Mouse (Mus musculus) heart, embryonic 14.5 days (tissue): ENCODE results near the gene Mab21l3. TPM values are rescaled to one million over a fixed set of nuclear protein-coding genes. Genes with fewer than 3 reads are reported as not detected.

Experiments
- ATAC-seq: fragments of 200-750 bp; cut with Nextera tagmentation; 2 replicates; pipeline ENCODE4 v1.8.0; 2017; ENCODE audit warnings: low read depth, moderate TSS enrichment; ENCODE audit not compliant: insufficient number of reproducible peaks, insufficient read depth, low FRiP score
- H3K27ac ChIP-seq, 2 experiments: fragments of 200-500 bp in 1 of 2; fragments of 300-500 bp in 1 of 2; sonication (generic) in 1 of 2; replicated peaks in 1 of 2; 2 replicates each; pipeline ENCODE4 v1.5.1; 2012 to 2014; ENCODE audit warnings: low read depth in 2 of 2, low read length in 2 of 2, control low read depth in 1 of 2, mild to moderate bottlenecking in 1 of 2, mixed read lengths in 1 of 2; ENCODE audit not compliant: control insufficient read depth in 1 of 2, insufficient read depth in 1 of 2
- H3K27me3 ChIP-seq: fragments of 300-500 bp; sonication (generic); 2 replicates; pipeline ENCODE4 v1.6.1; 2014; ENCODE audit warnings: mild to moderate bottlenecking, low read length, control low read depth; ENCODE audit not compliant: control insufficient read depth, insufficient read depth
- H3K36me3 ChIP-seq: fragments of 300-500 bp; sonication (generic); 2 replicates; pipeline ENCODE4 v1.6.1; 2014; ENCODE audit warnings: mild to moderate bottlenecking, control low read depth, low read length, mixed read lengths; ENCODE audit not compliant: control insufficient read depth, insufficient read depth
- H3K4me1 ChIP-seq, 2 experiments: fragments of 200-500 bp in 1 of 2; fragments of 300-500 bp in 1 of 2; sonication (generic) in 1 of 2; 2 replicates each; pipeline ENCODE4 v1.6.1; 2012 to 2014; ENCODE audit warnings: low read length in 2 of 2, control low read depth in 1 of 2, mixed read lengths in 1 of 2; ENCODE audit not compliant: control insufficient read depth in 2 of 2, insufficient read depth in 2 of 2
- H3K4me2 ChIP-seq: fragments of 300-500 bp; sonication (generic); 2 replicates; pipeline ENCODE4 v1.6.1; 2014; ENCODE audit warnings: mild to moderate bottlenecking, low read length
- H3K4me3 ChIP-seq, 2 experiments: fragments of 200-500 bp in 1 of 2; fragments of 300-500 bp in 1 of 2; sonication (generic) in 1 of 2; 2 replicates each; pipeline ENCODE4 v1.5.1; 2012 to 2014; ENCODE audit warnings: low read length in 2 of 2, mild to moderate bottlenecking in 2 of 2, control low read depth in 1 of 2, low read depth in 1 of 2, moderate library complexity in 1 of 2; ENCODE audit not compliant: control insufficient read depth in 1 of 2, insufficient read depth in 1 of 2
- H3K9ac ChIP-seq: fragments of 300-500 bp; sonication (generic); 2 replicates; pipeline ENCODE4 v1.6.1; 2014; ENCODE audit warnings: mild to moderate bottlenecking, low read length
- H3K9me3 ChIP-seq: fragments of 300-500 bp; sonication (generic); 2 replicates; pipeline ENCODE4 v1.6.1; 2016; ENCODE audit warnings: low read length, control low read depth; ENCODE audit not compliant: control insufficient read depth
- WGBS: fragments of 180-500 bp; shearing (Covaris S2); extraction: QIAGEN DNeasy Blood & Tissue Kit; methylation state at CpG from one replicate; pipeline ENCODE4 v1.1.7; 2014; 5-methylcytosine and 5-hydroxymethylcytosine counted together
- polyA plus RNA-seq: library from polyadenylated mRNA; unstranded; fragments of >200 nt; fragmentation: Nextera tagmentation; extraction: Ambion mirVana; gene quantifications from 2 replicates; pipeline ENCODE4 v1.2.1, GENCODE M21; 2014

Mab21l3 gene
- polyA plus RNA-seq, 1 experiment from 2014 or later: 0.09 TPM

GRCm38 (mm10) chr3:101802746-101803145 is 46.0 kb downstream of the Mab21l3 start:
- H3K36me3 ChIP-seq: no peaks in the 10 kb centered on the region
- no peaks in the 10 kb centered on the region for H3K27me3 ChIP-seq
- 0 out of 2 replicates have a peak overlapping the region, but pooled peaks have one; percentile 27 for H3K9ac ChIP-seq
- no peak overlapping the region for H3K4me3 ChIP-seq
- WGBS: 80% methylated on average over 6 of the region's 6 CpGs
- peaks cover 59 to 70% of the 10 kb centered on the region in 2 experiments for H3K4me1 ChIP-seq
- H3K27ac ChIP-seq: no peak overlapping the region; a peak in 1 of 4 replicates
- H3K4me2 ChIP-seq: no peak overlapping the region
- no peaks in the 10 kb centered on the region for H3K9me3 ChIP-seq
- ATAC-seq: no peak

- no peak for ATAC-seq
- Histone ChIP-seq H3K9ac (no peak overlapping the region), H3K4me1 (peaks cover 57 to 71% of the 10 kb centered on the region in 2 experiments), H3K4me2 (no peak overlapping the region), H3K9me3 (no peaks in the 10 kb centered on the region), H3K4me3 (no peak overlapping the region), H3K27me3 (no peaks in the 10 kb centered on the region), H3K27ac (no peak overlapping the region), H3K36me3 (no peaks in the 10 kb centered on the region)
- whole genome bisulfite sequencing: 65% methylated on average over 11 of the region's 11 CpGs
Measured at GRCm38 (mm10) chr3:101800596-101801018, 48.2 kb downstream of the Mab21l3 start.

GRCm38 (mm10) chr3:101799852-101800595 is 48.7 kb downstream of the Mab21l3 start:
- Histone ChIP-seq H3K9me3 (no peaks in the 10 kb centered on the region), H3K27ac (no peak overlapping the region; a peak in 1 of 4 replicates), H3K27me3 (no peaks in the 10 kb centered on the region), H3K36me3 (no peaks in the 10 kb centered on the region), H3K4me2 (no peak overlapping the region), H3K4me1 (peaks cover 51 to 68% of the 10 kb centered on the region in 2 experiments), H3K9ac (no peak overlapping the region), H3K4me3 (no peak overlapping the region)
- WGBS: 61% methylated on average over 14 of the region's 14 CpGs
- ATAC-seq: no peak

GRCm38 (mm10) chr3:101797830-101798709 is 50.7 kb downstream of the Mab21l3 start:
- Histone ChIP-seq H3K4me2 (no peak overlapping the region), H3K4me1 (peaks cover 35 to 57% of the 10 kb centered on the region in 2 experiments), H3K9ac (no peak overlapping the region), H3K9me3 (no peaks in the 10 kb centered on the region), H3K27me3 (no peaks in the 10 kb centered on the region), H3K4me3 (no peak overlapping the region), H3K27ac (no peak overlapping the region), H3K36me3 (no peaks in the 10 kb centered on the region)
- ATAC-seq: no peak
- 79% methylated on average over 15 of the region's 15 CpGs for WGBS

- Histone ChIP-seq H3K4me1 (peaks cover 25 to 46% of the 10 kb centered on the region in 2 experiments), H3K4me3 (no peak overlapping the region), H3K9me3 (no peaks in the 10 kb centered on the region), H3K9ac (peak overlapping the region; percentile 9; the same call in 1 of the 2 replicates), H3K27ac (0 out of 4 replicates have a peak overlapping the region, but pooled peaks of 1 of the 2 experiments have one; percentile 10), H3K4me2 (0 out of 2 replicates have a peak overlapping the region, but pooled peaks have one; percentile 22), H3K36me3 (no peaks in the 10 kb centered on the region), H3K27me3 (no peaks in the 10 kb centered on the region)
- WGBS: 10% methylated on average over 7 of the region's 7 CpGs
- ATAC-seq: no peak
Measured at GRCm38 (mm10) chr3:101796212-101796611, 52.5 kb downstream of the Mab21l3 start.

GRCm38 (mm10) chr3:101795387-101796039 is 53.2 kb downstream of the Mab21l3 start:
- no peak for ATAC-seq
- Histone ChIP-seq H3K4me3 (no peak overlapping the region), H3K4me2 (no peak overlapping the region), H3K9me3 (no peaks in the 10 kb centered on the region), H3K4me1 (peaks cover 25 to 46% of the 10 kb centered on the region in 2 experiments), H3K27ac (no peak overlapping the region), H3K27me3 (no peaks in the 10 kb centered on the region), H3K36me3 (no peaks in the 10 kb centered on the region), H3K9ac (no peak overlapping the region)
- 73% methylated on average over 15 of the region's 15 CpGs for WGBS

- H3K9me3 ChIP-seq: no peaks in the 10 kb centered on the region
- WGBS: 82% methylated on average over 9 of the region's 9 CpGs
- H3K27me3 ChIP-seq: no peaks in the 10 kb centered on the region
- no peak overlapping the region for H3K27ac ChIP-seq
- peaks cover 20 to 39% of the 10 kb centered on the region in 2 experiments for H3K4me1 ChIP-seq
- H3K4me3 ChIP-seq: no peak overlapping the region
- H3K4me2 ChIP-seq: no peak overlapping the region
- no peaks in the 10 kb centered on the region for H3K36me3 ChIP-seq
- no peak for ATAC-seq
- H3K9ac ChIP-seq: no peak overlapping the region
Measured at GRCm38 (mm10) chr3:101794666-101795065, 54.1 kb downstream of the Mab21l3 start.
